Comparison of ENCODE assay signal across 12 mouse cellular contexts in the genomic region with DNA sequence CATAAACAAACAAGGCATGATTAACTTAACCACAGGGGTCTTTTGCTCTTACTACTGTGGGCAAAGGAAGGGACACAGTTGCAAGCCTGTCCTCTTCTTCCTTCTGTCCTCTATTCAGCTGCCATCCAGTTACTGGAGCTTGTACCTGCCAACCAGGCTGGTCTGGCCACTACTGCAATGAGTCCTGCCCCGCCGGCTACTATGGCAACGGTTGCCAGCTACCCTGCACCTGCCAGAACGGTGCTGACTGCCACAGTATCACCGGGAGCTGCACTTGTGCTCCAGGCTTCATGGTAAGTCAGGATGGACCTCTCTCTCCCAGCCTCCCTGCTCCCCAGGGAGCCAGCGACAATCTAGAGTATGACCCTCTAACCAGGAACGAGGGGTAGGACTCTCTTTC.
DNase-seq lines count a peak whose midpoint lies in the region.
"Had no signal": no experiment of that assay in that cellular context is flagged by ENCODE, and none has a peak within 500 bp of the region (broad histone marks: within the 10 kb centered on the region; RNA-seq: fewer than 3 reads in every experiment).

No protein-coding gene starts in this region.

- peak; percentile 20 for DNase-seq in kidney, postnatal 10 days
- DNase-seq in kidney, adult 9 months: no peak
- peak; percentile 37 for DNase-seq in cerebellum, adult 11 months
- peak; percentile 58 to 69 for DNase-seq in cerebellum, adult 18-20 months
- DNase-seq in cerebellum, postnatal 14 days: peak; percentile 68 to 74
- no peak for DNase-seq in left cerebral cortex, adult 9 months (ENCODE audit: low spot score in 2 of 2)
- DNase-seq in lung, adult 18-20 months: no peak
- DNase-seq: adrenal gland, adult 2 months; gastrocnemius, postnatal 10 days; liver; thymus, adult 18-20 months; thymus, postnatal 36 days had no signal

Comparison
In these comparisons a context has a peak if more than half of its experiments do, and no peak if none do; other contexts are left out.
1. DNase-seq: peak in kidney, postnatal 10 days (single experiment), cerebellum, adult 11 months (single experiment), cerebellum, adult 18-20 months (2 of 2) and cerebellum, postnatal 14 days (2 of 2); none in kidney, adult 9 months (single experiment), left cerebral cortex, adult 9 months (0 of 2) and lung, adult 18-20 months (0 of 2).